Mouse (Mus musculus): ENCODE data around the gene Sh3tc1.

- no peak for TF ChIP-seq CTCF (conservative IDR thresholded peaks at IDR 0.05; ENCODE audit: low read length)
- TF ChIP-seq NANOG (IDR thresholded peaks at IDR 0.05; ENCODE audit: borderline replicate concordance, low read length): no peak
Observed at GRCm38 (mm10) chr5:35733523-35733922, 6.3 kb downstream of the Sh3tc1 start.

Measured in E14TG2a.4 (cell line).